Mouse (Mus musculus): ENCODE results near the gene Cdc42ep2.

DNA sequence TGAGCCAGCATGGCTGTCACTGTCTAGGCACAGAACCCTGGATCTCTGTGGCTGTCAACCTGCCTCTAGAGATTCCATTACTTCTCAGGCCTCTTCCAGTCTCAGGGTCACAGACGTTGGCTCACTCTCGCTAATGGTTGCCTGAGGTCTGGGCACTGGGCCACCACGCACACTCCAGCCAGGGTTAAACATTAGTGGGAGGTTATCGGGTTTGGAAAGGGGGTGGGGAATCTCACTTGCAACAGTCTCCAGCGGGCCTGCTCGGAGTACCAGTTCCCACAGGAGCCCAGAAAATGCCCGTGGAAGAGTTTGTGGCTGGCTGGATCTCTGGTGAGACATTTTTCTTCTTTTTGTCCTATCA is 46.3 kb downstream of the Cdc42ep2 start:
- TF ChIP-seq E2F4 (IDR thresholded peaks at IDR 0.05; ENCODE audit: insufficient replicate concordance, low read depth, low read length): no peak
- TF ChIP-seq CTCF (conservative IDR thresholded peaks at IDR 0.05 in 1 of 2, IDR thresholded peaks at IDR 0.05 in 1 of 2; ENCODE audit: low read depth in 2 of 2, low read length in 2 of 2): no peak
- TF ChIP-seq ZMIZ1 (IDR thresholded peaks at IDR 0.05; ENCODE audit: low read depth, low read length): no peak
- no peak for TF ChIP-seq NRF1 (IDR thresholded peaks at IDR 0.05; ENCODE audit: low read depth, low read length)
